Mouse (Mus musculus) G1E (cell line): ENCODE measurements at regions not wholly inside any gene's neighbourhood (a gene's known extent, or its start where the extent isn't known, plus 50 kb on each side); places are given as distances from the start of the nearest gene placed in this dataset.

Experiments used
- CTCF ChIP-seq: IDR thresholded peaks from 2 replicates; pipeline ENCODE4 v1.5.1; 2012; ENCODE audit warnings: low read depth, low read length, inconsistent platforms, mixed read lengths
- GATA1 ChIP-seq: IDR thresholded peaks from 2 replicates; pipeline ENCODE4 v1.6.1; 2012; ENCODE audit warnings: borderline replicate concordance, low read length, inconsistent platforms, mixed read lengths
- TAL1 ChIP-seq: conservative IDR thresholded peaks from 2 replicates; pipeline ENCODE4 v1.6.1; 2012; ENCODE audit warnings: low read depth, low read length, inconsistent platforms, mixed read lengths

DNA sequence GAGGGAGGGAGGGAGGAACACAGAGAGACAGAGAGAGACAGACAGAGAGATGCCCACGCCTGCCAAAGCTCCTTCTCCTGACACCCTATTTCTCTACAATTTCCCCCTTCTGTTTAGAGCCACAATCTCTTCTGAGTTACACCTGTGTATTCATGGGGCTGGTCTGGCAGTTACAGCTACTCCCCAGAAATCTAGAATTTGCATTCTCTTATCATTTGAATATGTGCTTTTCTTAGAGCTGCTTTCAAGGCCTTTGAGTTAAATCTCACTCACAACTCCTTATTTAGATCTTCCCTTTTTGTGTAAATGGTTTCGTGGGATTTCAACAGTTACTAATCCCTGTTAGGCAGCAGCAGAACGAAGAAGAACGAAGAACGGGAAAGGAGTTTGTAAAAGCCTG, 55.0 kb upstream of the Cdkn2b start:
- no peak for TF ChIP-seq TAL1
- TF ChIP-seq CTCF: no peak
- TF ChIP-seq GATA1: no peak
